Mouse (Mus musculus) intestine, postnatal 0 days (tissue): ENCODE results near the gene Il1rapl2. TPM values are rescaled to one million over a fixed set of nuclear protein-coding genes. Genes with fewer than 3 reads are reported as not detected.

Experiments used
- ATAC-seq: fragments of 200-750 bp; cut with Nextera tagmentation; 2 replicates; pipeline ENCODE4 v1.8.0; 2017; ENCODE audit warnings: mild to moderate bottlenecking, moderate TSS enrichment, moderate library complexity
- H3K27ac ChIP-seq: fragments of 300-500 bp; sonication (generic); 2 replicates; pipeline ENCODE4 v1.5.1; 2014; ENCODE audit warnings: mild to moderate bottlenecking, low read depth, low read length, moderate library complexity
- H3K27me3 ChIP-seq: fragments of 300-500 bp; sonication (generic); replicated peaks from 2 replicates; pipeline ENCODE4 v1.6.1; 2014; ENCODE audit warnings: low read length, mixed read lengths; ENCODE audit not compliant: control insufficient read depth, insufficient read depth
- H3K36me3 ChIP-seq: fragments of 300-500 bp; sonication (generic); 2 replicates; pipeline ENCODE4 v1.6.1; 2014; ENCODE audit warnings: mild to moderate bottlenecking, moderate library complexity; ENCODE audit not compliant: control insufficient read depth, insufficient read depth
- H3K4me1 ChIP-seq: fragments of 300-500 bp; sonication (generic); replicated peaks from 2 replicates; pipeline ENCODE4 v1.6.1; 2014; ENCODE audit warnings: antibody characterized with exemption, low read length, mixed read lengths; ENCODE audit not compliant: control insufficient read depth, insufficient read depth
- H3K4me2 ChIP-seq: fragments of 300-500 bp; sonication (generic); replicated peaks from 2 replicates; pipeline ENCODE4 v1.6.1; 2014; ENCODE audit warnings: low read depth, mild to moderate bottlenecking, moderate library complexity
- H3K4me3 ChIP-seq: fragments of 300-500 bp; sonication (generic); 2 replicates; pipeline ENCODE4 v1.5.1; 2014; ENCODE audit warnings: low read depth, low read length
- H3K9ac ChIP-seq: fragments of 300-500 bp; sonication (generic); 2 replicates; pipeline ENCODE4 v1.6.1; 2014; ENCODE audit warnings: mild to moderate bottlenecking, low read depth, low read length
- H3K9me3 ChIP-seq: fragments of 300-500 bp; sonication (generic); 2 replicates; pipeline ENCODE4 v1.6.1; 2016; ENCODE audit warnings: mixed run types; ENCODE audit not compliant: control insufficient read depth
- CTCF ChIP-seq: sonication (generic); IDR thresholded peaks from 2 replicates; pipeline ENCODE4 v1.5.1; 2016; ENCODE audit warnings: low read depth, mild to moderate bottlenecking, control low read depth, antibody characterized with exemption, moderate library complexity
- WGBS: fragments of 180-500 bp; shearing (Covaris S2); extraction: QIAGEN DNeasy Blood & Tissue Kit; methylation state at CpG from one replicate; pipeline ENCODE4 v1.1.7; 2014; 5-methylcytosine and 5-hydroxymethylcytosine counted together
- polyA plus RNA-seq: library from polyadenylated mRNA; unstranded; fragments of >200 nt; fragmentation: Nextera tagmentation; extraction: Ambion mirVana; gene quantifications from 2 replicates; pipeline ENCODE4 v1.2.1, GENCODE M21; 2015

The Il1rapl2 gene
- polyA plus RNA-seq, 1 experiment from 2014 or later: not detected

DNA sequence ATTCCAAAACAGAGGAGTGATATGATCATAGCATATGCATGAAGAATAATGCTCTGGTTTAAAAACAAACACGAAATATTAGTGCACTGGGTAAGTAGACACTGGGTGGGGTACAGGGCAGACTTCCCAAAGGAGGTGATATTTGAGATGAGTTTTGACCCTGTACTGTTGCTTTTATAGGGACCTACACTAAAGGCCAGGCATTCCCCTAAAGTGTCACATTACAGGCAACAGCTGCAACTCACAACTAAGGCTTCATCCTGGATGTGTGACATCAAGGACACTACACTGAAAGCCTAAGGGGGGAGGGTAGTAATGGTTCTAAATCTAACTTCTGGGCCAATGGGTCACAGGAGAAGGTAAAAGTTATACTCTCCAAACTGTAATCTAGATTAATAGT lies 1152.0 kb downstream of the Il1rapl2 start:
- Histone ChIP-seq H3K4me2 (no peak overlapping the region), H3K9ac (no peak overlapping the region), H3K36me3 (no peaks in the 10 kb centered on the region), H3K4me3 (no peak overlapping the region), H3K4me1 (no peaks in the 10 kb centered on the region), H3K9me3 (no peaks in the 10 kb centered on the region), H3K27me3 (no peaks in the 10 kb centered on the region), H3K27ac (no peak overlapping the region)
- TF ChIP-seq CTCF: no peak
- 40% methylated on average over 1 of the region's 1 CpGs for WGBS
- ATAC-seq: no peak

DNA sequence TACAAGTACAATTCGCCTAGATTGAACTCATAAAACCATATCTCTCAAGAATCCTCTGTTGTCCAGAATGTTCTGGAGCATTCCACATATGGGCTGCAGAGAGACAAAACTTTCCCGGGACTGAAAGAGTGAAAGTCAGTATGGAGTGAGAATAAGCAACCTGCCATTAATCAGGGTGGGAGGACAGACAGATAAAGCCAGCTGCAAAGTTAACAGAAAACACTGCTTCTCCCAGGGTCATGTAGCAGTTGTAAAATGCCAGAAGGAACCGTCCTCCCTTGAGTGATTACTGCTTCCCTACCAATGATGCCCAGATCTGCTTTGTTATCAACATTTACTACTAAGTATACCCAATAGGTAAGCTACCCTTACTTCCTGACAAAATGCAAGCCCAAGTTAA lies 1230.5 kb downstream of the Il1rapl2 start:
- no peak for TF ChIP-seq CTCF
- Histone ChIP-seq H3K9ac (no peak overlapping the region), H3K27me3 (no peaks in the 10 kb centered on the region), H3K9me3 (no peaks in the 10 kb centered on the region), H3K4me1 (no peaks in the 10 kb centered on the region), H3K27ac (no peak overlapping the region), H3K36me3 (no peaks in the 10 kb centered on the region), H3K4me2 (no peak overlapping the region), H3K4me3 (no peak overlapping the region)
- ATAC-seq: no peak
- WGBS: 39% methylated on average over 3 of the region's 3 CpGs

DNA sequence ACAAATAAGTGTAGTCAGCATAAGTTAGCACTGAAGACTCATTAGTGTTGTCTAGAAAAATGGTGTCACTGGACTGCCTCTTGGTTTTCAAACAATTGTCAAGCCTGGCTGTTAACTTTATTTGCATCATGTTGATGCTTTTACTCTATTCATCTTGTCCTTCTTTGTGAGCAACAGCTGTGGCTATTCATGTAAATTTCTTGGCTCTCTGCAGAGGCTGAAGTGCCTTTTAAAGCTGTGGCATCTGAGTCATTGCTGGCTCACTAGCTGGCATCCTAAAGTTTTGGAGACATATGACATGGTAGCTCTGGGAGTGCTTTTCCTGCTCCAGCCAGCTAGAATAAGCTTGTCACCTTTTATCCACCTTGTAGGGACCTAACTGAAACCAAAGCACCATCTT lies 1261.5 kb downstream of the Il1rapl2 start:
- Histone ChIP-seq H3K4me2 (no peak overlapping the region), H3K9me3 (no peaks in the 10 kb centered on the region), H3K27me3 (no peaks in the 10 kb centered on the region), H3K4me1 (no peaks in the 10 kb centered on the region), H3K9ac (no peak overlapping the region), H3K36me3 (no peaks in the 10 kb centered on the region), H3K4me3 (no peak overlapping the region), H3K27ac (no peak overlapping the region)
- no peak for ATAC-seq
- TF ChIP-seq CTCF: no peak

DNA sequence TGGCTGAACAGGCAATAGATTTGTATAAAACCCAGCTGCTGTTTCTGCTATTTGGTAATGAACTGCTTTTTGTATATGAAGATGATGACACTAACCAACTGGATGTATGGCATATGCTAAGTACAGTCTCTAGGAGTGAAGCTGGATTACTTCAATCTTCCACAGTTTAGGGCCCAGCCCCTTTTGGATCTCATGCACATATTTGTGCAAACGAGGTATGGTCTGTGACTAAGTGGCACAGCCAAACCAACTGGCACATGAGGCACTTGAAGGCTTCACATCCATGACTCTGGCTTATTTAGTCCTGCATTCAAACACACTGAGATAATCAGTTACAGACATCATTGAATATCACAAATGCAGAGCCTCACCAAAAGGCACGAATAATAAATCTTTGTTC lies 1263.5 kb downstream of the Il1rapl2 start:
- Histone ChIP-seq H3K4me2 (no peak overlapping the region), H3K36me3 (no peaks in the 10 kb centered on the region), H3K27ac (no peak overlapping the region), H3K9me3 (no peaks in the 10 kb centered on the region), H3K27me3 (no peaks in the 10 kb centered on the region), H3K9ac (no peak overlapping the region), H3K4me3 (no peak overlapping the region), H3K4me1 (no peaks in the 10 kb centered on the region)
- no peak for TF ChIP-seq CTCF
- 60% methylated on average over 2 of the region's 2 CpGs for WGBS
- no peak for ATAC-seq

DNA sequence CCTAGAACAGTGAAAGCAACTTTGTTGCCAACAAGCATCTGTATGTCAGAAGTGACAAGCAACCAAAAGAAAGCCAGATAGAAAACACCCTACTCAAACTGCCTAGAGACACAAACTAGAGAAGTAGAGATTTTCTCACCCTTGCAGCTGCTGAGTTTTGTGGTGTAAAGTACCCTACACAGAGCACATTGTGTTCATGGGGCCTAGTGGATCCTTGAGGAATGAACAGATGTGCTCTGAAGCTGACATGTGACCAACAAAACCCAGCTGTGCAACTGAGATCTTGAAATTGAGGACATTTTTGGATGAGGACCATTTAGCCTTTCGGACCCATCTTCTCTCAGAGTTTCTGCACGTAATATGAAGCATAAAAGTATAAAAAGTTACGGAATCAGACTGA lies 1268.0 kb downstream of the Il1rapl2 start:
- ATAC-seq: no peak
- H3K9ac ChIP-seq: no peak overlapping the region
- no peak overlapping the region for H3K27ac ChIP-seq
- H3K27me3 ChIP-seq: no peaks in the 10 kb centered on the region
- no peaks in the 10 kb centered on the region for H3K9me3 ChIP-seq
- no peak overlapping the region for H3K4me2 ChIP-seq
- no peaks in the 10 kb centered on the region for H3K36me3 ChIP-seq
- TF ChIP-seq CTCF: no peak
- H3K4me3 ChIP-seq: no peak overlapping the region
- 86% methylated on average over 3 of the region's 3 CpGs for WGBS
- H3K4me1 ChIP-seq: no peaks in the 10 kb centered on the region
